Mouse (Mus musculus): Measurements from ENCODE around the gene Sec24d. TPM values are rescaled to one million over a fixed set of nuclear protein-coding genes. Genes with fewer than 3 reads are reported as not detected.

The Sec24d gene
- polyA plus RNA-seq, 1 experiment from 2014 or later: 33.0 TPM

- 95% methylated on average over 15 of the region's 15 CpGs for WGBS
- no peak for ATAC-seq (ENCODE audit: low FRiP score)
- no peaks in the 10 kb centered on the region for H3K27me3 ChIP-seq
- H3K4me1 ChIP-seq: 0 out of 2 replicates have a peak, but pooled peaks cover 3% of the 10 kb centered on the region
- no peak overlapping the region for H3K27ac ChIP-seq
- H3K9ac ChIP-seq: no peak overlapping the region
- no peaks in the 10 kb centered on the region for H3K9me3 ChIP-seq (replicated peaks)
- no peak overlapping the region for H3K4me2 ChIP-seq (replicated peaks)
- no peak overlapping the region for H3K4me3 ChIP-seq
- no peaks in the 10 kb centered on the region for H3K36me3 ChIP-seq
Observed at GRCm38 (mm10) chr3:123305611-123306010, 38.4 kb downstream of the Sec24d start.

- Histone ChIP-seq H3K36me3 (no peaks in the 10 kb centered on the region), H3K4me1 (0 out of 2 replicates have a peak, but pooled peaks cover 3% of the 10 kb centered on the region), H3K27me3 (no peaks in the 10 kb centered on the region), H3K9ac (no peak overlapping the region), H3K4me2 (replicated peaks) (no peak overlapping the region), H3K4me3 (no peak overlapping the region), H3K27ac (no peak overlapping the region), H3K9me3 (replicated peaks) (no peaks in the 10 kb centered on the region)
- WGBS: 95% methylated on average over 6 of the region's 6 CpGs
- no peak for ATAC-seq (ENCODE audit: low FRiP score)
Observed at GRCm38 (mm10) chr3:123307446-123307845, 40.2 kb downstream of the Sec24d start.

- Histone ChIP-seq H3K36me3 (no peaks in the 10 kb centered on the region), H3K9me3 (replicated peaks) (no peaks in the 10 kb centered on the region), H3K27me3 (no peaks in the 10 kb centered on the region), H3K4me3 (no peak overlapping the region), H3K4me1 (0 out of 2 replicates have a peak, but pooled peaks cover 3% of the 10 kb centered on the region), H3K4me2 (replicated peaks) (no peak overlapping the region), H3K9ac (no peak overlapping the region), H3K27ac (no peak overlapping the region)
- WGBS: 71% methylated on average over 6 of the region's 6 CpGs
- ATAC-seq (ENCODE audit: low FRiP score): no peak
Observed at GRCm38 (mm10) chr3:123309141-123309540, 41.9 kb downstream of the Sec24d start.

GRCm38 (mm10) chr3:123312477-123313062 lies 45.3 kb downstream of the Sec24d start:
- no peak overlapping the region for H3K4me2 ChIP-seq (replicated peaks)
- 0 out of 2 replicates have a peak, but pooled peaks cover 3% of the 10 kb centered on the region for H3K4me1 ChIP-seq
- ATAC-seq (ENCODE audit: low FRiP score): no peak
- WGBS: 87% methylated on average over 9 of the region's 9 CpGs
- no peaks in the 10 kb centered on the region for H3K9me3 ChIP-seq (replicated peaks)
- H3K4me3 ChIP-seq: no peak overlapping the region
- no peak overlapping the region for H3K9ac ChIP-seq
- H3K36me3 ChIP-seq: no peaks in the 10 kb centered on the region
- H3K27ac ChIP-seq: no peak overlapping the region
- H3K27me3 ChIP-seq: no peaks in the 10 kb centered on the region

GRCm38 (mm10) chr3:123313477-123313876 lies 46.2 kb downstream of the Sec24d start:
- Histone ChIP-seq H3K9ac (no peak overlapping the region), H3K4me3 (no peak overlapping the region), H3K27me3 (no peaks in the 10 kb centered on the region), H3K36me3 (no peaks in the 10 kb centered on the region), H3K4me1 (no peaks in the 10 kb centered on the region), H3K9me3 (replicated peaks) (no peaks in the 10 kb centered on the region), H3K4me2 (replicated peaks) (no peak overlapping the region), H3K27ac (no peak overlapping the region)
- no peak for ATAC-seq (ENCODE audit: low FRiP score)
- WGBS: 74% methylated on average over 5 of the region's 5 CpGs

GRCm38 (mm10) chr3:123313920-123314614 lies 46.8 kb downstream of the Sec24d start:
- no peak for ATAC-seq (ENCODE audit: low FRiP score)
- no peaks in the 10 kb centered on the region for H3K9me3 ChIP-seq (replicated peaks)

GRCm38 (mm10) chr3:123316066-123316465 lies 48.8 kb downstream of the Sec24d start:
- 78% methylated on average over 6 of the region's 6 CpGs for WGBS

More at GRCm38 (mm10) chr3:123313920-123314614, 46.8 kb downstream of the Sec24d start:
- Histone ChIP-seq H3K36me3 (no peaks in the 10 kb centered on the region), H3K4me2 (replicated peaks) (no peak overlapping the region), H3K9ac (no peak overlapping the region), H3K4me1 (no peaks in the 10 kb centered on the region), H3K27me3 (no peaks in the 10 kb centered on the region), H3K4me3 (no peak overlapping the region), H3K27ac (no peak overlapping the region)
- 27% methylated on average over 12 of the region's 12 CpGs for WGBS

GRCm38 (mm10) chr3:123317081-123317480 lies 49.8 kb downstream of the Sec24d start:
- H3K4me2 ChIP-seq (replicated peaks): no peak overlapping the region
- no peak overlapping the region for H3K27ac ChIP-seq
- H3K36me3 ChIP-seq: no peaks in the 10 kb centered on the region
- WGBS: 84% methylated on average over 9 of the region's 9 CpGs
- no peak overlapping the region for H3K9ac ChIP-seq
- H3K4me1 ChIP-seq: no peaks in the 10 kb centered on the region
- H3K27me3 ChIP-seq: no peaks in the 10 kb centered on the region
- no peaks in the 10 kb centered on the region for H3K9me3 ChIP-seq (replicated peaks)
- H3K4me3 ChIP-seq: no peak overlapping the region
- no peak for ATAC-seq (ENCODE audit: low FRiP score)

More at GRCm38 (mm10) chr3:123316066-123316465, 48.8 kb downstream of the Sec24d start:
- Histone ChIP-seq H3K36me3 (no peaks in the 10 kb centered on the region), H3K4me1 (no peaks in the 10 kb centered on the region), H3K9me3 (replicated peaks) (no peaks in the 10 kb centered on the region), H3K4me3 (no peak overlapping the region), H3K4me2 (replicated peaks) (no peak overlapping the region), H3K27ac (no peak overlapping the region), H3K9ac (no peak overlapping the region), H3K27me3 (no peaks in the 10 kb centered on the region)
- no peak for ATAC-seq (ENCODE audit: low FRiP score)

GRCm38 (mm10) chr3:123320341-123320740 lies 53.1 kb downstream of the Sec24d start:
- Histone ChIP-seq H3K4me3 (no peak overlapping the region), H3K4me2 (replicated peaks) (no peak overlapping the region), H3K9me3 (replicated peaks) (no peaks in the 10 kb centered on the region), H3K27me3 (no peaks in the 10 kb centered on the region), H3K4me1 (no peaks in the 10 kb centered on the region), H3K9ac (no peak overlapping the region), H3K36me3 (no peaks in the 10 kb centered on the region), H3K27ac (no peak overlapping the region)
- 78% methylated on average over 9 of the region's 9 CpGs for WGBS
- ATAC-seq (ENCODE audit: low FRiP score): no peak

- Histone ChIP-seq H3K27me3 (no peaks in the 10 kb centered on the region), H3K4me2 (replicated peaks) (no peak overlapping the region), H3K36me3 (no peaks in the 10 kb centered on the region), H3K9me3 (replicated peaks) (no peaks in the 10 kb centered on the region), H3K4me1 (no peaks in the 10 kb centered on the region), H3K4me3 (no peak overlapping the region), H3K27ac (no peak overlapping the region), H3K9ac (no peak overlapping the region)
- 86% methylated on average over 6 of the region's 6 CpGs for WGBS
- ATAC-seq (ENCODE audit: low FRiP score): peak; percentile 59; the same call in 1 of the 2 replicates
Observed at GRCm38 (mm10) chr3:123321612-123322011, 54.4 kb downstream of the Sec24d start.

GRCm38 (mm10) chr3:123322147-123322546 lies 54.9 kb downstream of the Sec24d start:
- WGBS: 31% methylated on average over 1 of the region's 1 CpGs
- H3K4me1 ChIP-seq: no peaks in the 10 kb centered on the region
- no peak overlapping the region for H3K4me2 ChIP-seq (replicated peaks)
- H3K9ac ChIP-seq: no peak overlapping the region
- H3K4me3 ChIP-seq: no peak overlapping the region
- H3K27ac ChIP-seq: no peak overlapping the region
- no peaks in the 10 kb centered on the region for H3K27me3 ChIP-seq
- no peaks in the 10 kb centered on the region for H3K36me3 ChIP-seq
- H3K9me3 ChIP-seq (replicated peaks): no peaks in the 10 kb centered on the region
- peak; percentile 59; the same call in 1 of the 2 replicates for ATAC-seq (ENCODE audit: low FRiP score)

GRCm38 (mm10) chr3:123324326-123324725 lies 57.1 kb downstream of the Sec24d start:
- no peaks in the 10 kb centered on the region for H3K9me3 ChIP-seq (replicated peaks)
- no peak overlapping the region for H3K9ac ChIP-seq
- no peak for ATAC-seq (ENCODE audit: low FRiP score)
- 83% methylated on average over 4 of the region's 4 CpGs for WGBS
- H3K4me3 ChIP-seq: no peak overlapping the region
- H3K4me1 ChIP-seq: no peaks in the 10 kb centered on the region
- H3K4me2 ChIP-seq (replicated peaks): no peak overlapping the region
- no peaks in the 10 kb centered on the region for H3K27me3 ChIP-seq
- no peaks in the 10 kb centered on the region for H3K36me3 ChIP-seq
- no peak overlapping the region for H3K27ac ChIP-seq

GRCm38 (mm10) chr3:123329251-123329650 lies 62.0 kb downstream of the Sec24d start:
- 67% methylated on average over 6 of the region's 6 CpGs for WGBS
- no peaks in the 10 kb centered on the region for H3K9me3 ChIP-seq (replicated peaks)
- no peaks in the 10 kb centered on the region for H3K27me3 ChIP-seq
- no peak for ATAC-seq (ENCODE audit: low FRiP score)
- no peak overlapping the region for H3K9ac ChIP-seq
- no peak overlapping the region for H3K27ac ChIP-seq
- no peaks in the 10 kb centered on the region for H3K4me1 ChIP-seq
- no peak overlapping the region for H3K4me2 ChIP-seq (replicated peaks)
- no peaks in the 10 kb centered on the region for H3K36me3 ChIP-seq
- H3K4me3 ChIP-seq: no peak overlapping the region
